Mouse (Mus musculus): ENCODE measurements around the gene Isl2. TPM values are rescaled to one million over a fixed set of nuclear protein-coding genes. Genes with fewer than 3 reads are reported as not detected.

The Isl2 gene
- polyA plus RNA-seq, 1 experiment from 2014 or later = not detected

DNA sequence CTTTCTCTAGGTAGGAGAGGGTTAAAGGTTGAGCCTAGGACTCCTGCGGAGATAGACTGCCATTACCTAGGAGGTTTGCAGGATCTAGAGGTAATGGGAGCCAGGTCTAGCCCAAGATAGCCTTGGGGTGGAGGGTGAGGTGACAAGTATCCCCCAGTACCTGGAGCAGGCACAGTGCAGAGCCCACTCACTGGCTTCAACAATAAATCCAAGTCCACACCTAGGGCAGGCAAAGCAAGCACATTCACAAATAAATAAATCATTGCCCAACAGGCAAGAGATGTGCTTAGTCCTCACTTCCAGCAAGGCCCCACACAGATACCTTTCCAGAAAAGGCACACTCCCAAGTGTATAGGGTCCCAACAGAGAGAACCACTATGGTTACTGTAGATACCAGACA, 534 bp downstream of the Isl2 start:
- H3K36me3 ChIP-seq (ENCODE audit: control insufficient read depth, insufficient read depth, low read length) = no peaks in the 10 kb centered on the region
- peaks cover 75% of the 10 kb centered on the region for H3K27me3 ChIP-seq (ENCODE audit: control insufficient read depth, insufficient read depth, low read length)
- 4% methylated on average over 1 of the region's 1 CpGs for WGBS
- H3K4me3 ChIP-seq (ENCODE audit: low read length) = no peak overlapping the region; the same call in 1 of the 2 replicates
- no peak for ATAC-seq (ENCODE audit: low FRiP score, low TSS enrichment)
- no peak overlapping the region for H3K9ac ChIP-seq (ENCODE audit: low read depth, low read length)
- H3K9me3 ChIP-seq (ENCODE audit: control insufficient read depth, low read length) = no peaks in the 10 kb centered on the region
- H3K4me2 ChIP-seq (replicated peaks; ENCODE audit: low read depth, low read length) = no peak overlapping the region
- peaks cover 20% of the 10 kb centered on the region; the same call in 1 of the 2 replicates for H3K4me1 ChIP-seq (ENCODE audit: control insufficient read depth, insufficient read depth, low read length)
- no peak overlapping the region for H3K27ac ChIP-seq (ENCODE audit: low read depth, low read length)

DNA sequence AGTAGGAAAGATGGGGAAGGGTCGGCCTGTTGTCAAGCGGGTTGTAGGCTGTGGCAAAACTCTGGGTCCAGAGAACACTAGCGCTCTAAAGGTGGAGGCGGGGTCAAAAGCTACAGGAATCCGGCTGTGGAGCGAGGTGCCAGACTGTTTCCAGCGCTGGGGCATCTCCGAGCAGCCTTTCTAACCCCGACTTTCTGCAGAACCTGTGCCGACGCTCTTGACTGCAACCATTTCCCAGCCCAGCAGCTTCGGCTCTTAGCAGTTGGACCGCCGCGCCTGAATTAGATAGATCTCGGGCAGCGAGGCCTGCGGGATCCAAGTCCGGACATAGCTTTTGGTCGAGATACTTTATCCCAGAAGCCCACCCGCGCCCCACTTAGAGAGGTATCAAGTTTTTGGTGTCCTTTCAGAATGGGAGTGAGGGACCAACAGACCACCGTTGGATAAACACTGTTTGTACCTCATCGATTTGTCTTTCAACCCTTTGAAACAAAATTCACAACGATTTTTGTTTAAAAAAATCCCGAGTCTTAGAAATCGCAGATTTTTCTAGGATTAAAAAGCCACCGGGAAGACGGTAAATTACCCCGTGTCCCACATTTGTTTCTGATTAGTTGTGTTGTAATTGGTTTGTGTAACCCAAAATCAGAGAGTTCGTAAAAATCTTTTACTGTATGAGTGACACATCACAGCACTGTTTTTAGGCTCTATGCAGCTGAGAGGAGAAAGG, 1.4 kb downstream of the Isl2 start:
- Histone ChIP-seq H3K4me3 (ENCODE audit: low read length) (peak overlapping the region; percentile 47), H3K4me2 (replicated peaks; ENCODE audit: low read depth, low read length) (peak overlapping the region; percentile 79), H3K27me3 (ENCODE audit: control insufficient read depth, insufficient read depth, low read length) (peaks cover 76% of the 10 kb centered on the region), H3K9ac (ENCODE audit: low read depth, low read length) (no peak overlapping the region), H3K4me1 (ENCODE audit: control insufficient read depth, insufficient read depth, low read length) (peaks cover 21% of the 10 kb centered on the region), H3K27ac (ENCODE audit: low read depth, low read length) (no peak overlapping the region), H3K36me3 (ENCODE audit: control insufficient read depth, insufficient read depth, low read length) (no peaks in the 10 kb centered on the region), H3K9me3 (ENCODE audit: control insufficient read depth, low read length) (no peaks in the 10 kb centered on the region)
- 2% methylated on average over 31 of the region's 31 CpGs for WGBS
- ATAC-seq (ENCODE audit: low FRiP score, low TSS enrichment) = no peak

GRCm38 (mm10) chr9:55540391-55540770, 1.9 kb downstream of the Isl2 start:
- H3K4me2 ChIP-seq (replicated peaks; ENCODE audit: low read depth, low read length) = peak overlapping the region; percentile 79
- no peaks in the 10 kb centered on the region for H3K9me3 ChIP-seq (ENCODE audit: control insufficient read depth, low read length)
- H3K36me3 ChIP-seq (ENCODE audit: control insufficient read depth, insufficient read depth, low read length) = no peaks in the 10 kb centered on the region
- H3K4me3 ChIP-seq (ENCODE audit: low read length) = peak overlapping the region; percentile 47
- H3K4me1 ChIP-seq (ENCODE audit: control insufficient read depth, insufficient read depth, low read length) = peaks cover 27% of the 10 kb centered on the region
- peaks cover 81% of the 10 kb centered on the region for H3K27me3 ChIP-seq (ENCODE audit: control insufficient read depth, insufficient read depth, low read length)
- WGBS = under 1% methylated on average over 12 of the region's 12 CpGs
- no peak for ATAC-seq (ENCODE audit: low FRiP score, low TSS enrichment)
- no peak overlapping the region for H3K9ac ChIP-seq (ENCODE audit: low read depth, low read length)
- no peak overlapping the region for H3K27ac ChIP-seq (ENCODE audit: low read depth, low read length)

DNA sequence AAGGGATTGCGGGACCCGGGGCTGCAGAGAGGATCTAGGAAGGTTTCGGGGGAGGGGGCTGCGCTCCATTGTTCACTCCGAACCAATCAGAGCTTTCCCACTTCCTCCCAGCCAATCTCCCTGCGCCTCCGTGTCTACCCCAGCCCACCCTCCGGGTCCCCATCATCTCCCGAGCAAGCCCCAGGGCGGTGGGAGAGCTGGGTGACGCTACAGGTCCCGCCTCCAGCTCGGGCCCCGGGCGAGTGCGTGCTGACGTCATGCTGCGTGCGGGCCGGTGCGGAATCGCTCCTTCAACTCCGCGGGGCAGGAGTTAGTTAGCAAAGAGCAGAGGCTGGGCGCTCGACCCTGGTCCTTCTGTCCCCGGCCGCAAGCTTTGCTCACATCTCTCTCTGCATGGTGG, 2.4 kb downstream of the Isl2 start:
- H3K9ac ChIP-seq (ENCODE audit: low read depth, low read length) = 0 out of 2 replicates have a peak overlapping the region, but pooled peaks have one; percentile 23
- no peaks in the 10 kb centered on the region for H3K36me3 ChIP-seq (ENCODE audit: control insufficient read depth, insufficient read depth, low read length)
- peak overlapping the region; percentile 47 for H3K4me3 ChIP-seq (ENCODE audit: low read length)
- peak; percentile 91 for ATAC-seq (ENCODE audit: low FRiP score, low TSS enrichment)
- no peaks in the 10 kb centered on the region for H3K9me3 ChIP-seq (ENCODE audit: control insufficient read depth, low read length)
- no peak overlapping the region for H3K27ac ChIP-seq (ENCODE audit: low read depth, low read length)
- H3K4me1 ChIP-seq (ENCODE audit: control insufficient read depth, insufficient read depth, low read length) = peaks cover 27% of the 10 kb centered on the region
- peaks cover 86% of the 10 kb centered on the region for H3K27me3 ChIP-seq (ENCODE audit: control insufficient read depth, insufficient read depth, low read length)
- WGBS = under 1% methylated on average over 27 of the region's 28 CpGs
- peak overlapping the region; percentile 79 for H3K4me2 ChIP-seq (replicated peaks; ENCODE audit: low read depth, low read length)

- Histone ChIP-seq H3K27ac (ENCODE audit: low read depth, low read length) (no peak overlapping the region), H3K9me3 (ENCODE audit: control insufficient read depth, low read length) (no peaks in the 10 kb centered on the region), H3K4me2 (replicated peaks; ENCODE audit: low read depth, low read length) (peak overlapping the region; percentile 79), H3K9ac (ENCODE audit: low read depth, low read length) (peak overlapping the region; percentile 18; the same call in 1 of the 2 replicates), H3K36me3 (ENCODE audit: control insufficient read depth, insufficient read depth, low read length) (no peaks in the 10 kb centered on the region), H3K4me3 (ENCODE audit: low read length) (peak overlapping the region; percentile 47), H3K27me3 (ENCODE audit: control insufficient read depth, insufficient read depth, low read length) (peaks cover 91% of the 10 kb centered on the region), H3K4me1 (ENCODE audit: control insufficient read depth, insufficient read depth, low read length) (peaks cover 27% of the 10 kb centered on the region)
- under 1% methylated on average over 59 of the region's 59 CpGs for WGBS
- no peak for ATAC-seq (ENCODE audit: low FRiP score, low TSS enrichment)
Measured at GRCm38 (mm10) chr9:55541681-55542365, 3.4 kb downstream of the Isl2 start.

- Histone ChIP-seq H3K4me3 (ENCODE audit: low read length) (peak overlapping the region; percentile 47), H3K36me3 (ENCODE audit: control insufficient read depth, insufficient read depth, low read length) (no peaks in the 10 kb centered on the region), H3K4me2 (replicated peaks; ENCODE audit: low read depth, low read length) (peak overlapping the region; percentile 79), H3K4me1 (ENCODE audit: control insufficient read depth, insufficient read depth, low read length) (peaks cover 27% of the 10 kb centered on the region), H3K9me3 (ENCODE audit: control insufficient read depth, low read length) (no peaks in the 10 kb centered on the region), H3K27ac (ENCODE audit: low read depth, low read length) (no peak overlapping the region), H3K27me3 (ENCODE audit: control insufficient read depth, insufficient read depth, low read length) (peaks cover 91% of the 10 kb centered on the region), H3K9ac (ENCODE audit: low read depth, low read length) (peak overlapping the region; percentile 18; the same call in 1 of the 2 replicates)
- ATAC-seq (ENCODE audit: low FRiP score, low TSS enrichment) = no peak
- WGBS = 2% methylated on average over 59 of the region's 59 CpGs
Measured at GRCm38 (mm10) chr9:55542366-55543325, 4.2 kb downstream of the Isl2 start.

- Histone ChIP-seq H3K36me3 (ENCODE audit: control insufficient read depth, insufficient read depth, low read length) (no peaks in the 10 kb centered on the region), H3K9ac (ENCODE audit: low read depth, low read length) (no peak overlapping the region), H3K4me2 (replicated peaks; ENCODE audit: low read depth, low read length) (no peak overlapping the region), H3K9me3 (ENCODE audit: control insufficient read depth, low read length) (no peaks in the 10 kb centered on the region), H3K4me1 (ENCODE audit: control insufficient read depth, insufficient read depth, low read length) (peaks cover 27% of the 10 kb centered on the region), H3K27me3 (ENCODE audit: control insufficient read depth, insufficient read depth, low read length) (peaks cover 93% of the 10 kb centered on the region), H3K4me3 (ENCODE audit: low read length) (no peak overlapping the region; the same call in 1 of the 2 replicates), H3K27ac (ENCODE audit: low read depth, low read length) (no peak overlapping the region)
- WGBS = 8% methylated on average over 8 of the region's 8 CpGs
- ATAC-seq (ENCODE audit: low FRiP score, low TSS enrichment) = no peak
Measured at GRCm38 (mm10) chr9:55543336-55543702, 4.8 kb downstream of the Isl2 start.

GRCm38 (mm10) chr9:55543703-55544401, 5.4 kb downstream of the Isl2 start:
- under 1% methylated on average over 46 of the region's 46 CpGs for WGBS
- H3K9ac ChIP-seq (ENCODE audit: low read depth, low read length) = no peak overlapping the region

More at GRCm38 (mm10) chr9:55543703-55544401, 5.4 kb downstream of the Isl2 start:
- no peak overlapping the region for H3K27ac ChIP-seq (ENCODE audit: low read depth, low read length)
- H3K4me1 ChIP-seq (ENCODE audit: control insufficient read depth, insufficient read depth, low read length) = peaks cover 27% of the 10 kb centered on the region
- H3K27me3 ChIP-seq (ENCODE audit: control insufficient read depth, insufficient read depth, low read length) = peaks cover 92% of the 10 kb centered on the region
- ATAC-seq (ENCODE audit: low FRiP score, low TSS enrichment) = no peak
- no peaks in the 10 kb centered on the region for H3K36me3 ChIP-seq (ENCODE audit: control insufficient read depth, insufficient read depth, low read length)
- peak overlapping the region; percentile 6; the same call in 1 of the 2 replicates for H3K4me3 ChIP-seq (ENCODE audit: low read length)
- no peaks in the 10 kb centered on the region for H3K9me3 ChIP-seq (ENCODE audit: control insufficient read depth, low read length)
- H3K4me2 ChIP-seq (replicated peaks; ENCODE audit: low read depth, low read length) = no peak overlapping the region; the same call in 1 of the 2 replicates
